Comparison of ENCODE assay signal across 23 mouse cellular contexts in genomic region chrX:6370706-6371105, GRCm38 (mm10). TPM values are rescaled to one million over a fixed set of nuclear protein-coding genes. Genes with fewer than 3 reads are reported as not detected.
"Had no signal": no experiment of that assay in that cellular context is flagged by ENCODE, and none has a peak within 500 bp of the region (broad histone marks: within the 10 kb centered on the region; RNA-seq: fewer than 3 reads in every experiment).

No protein-coding gene starts in this region.

- H3K4me2 ChIP-seq: neural tube, embryonic 12.5 days; neural tube, embryonic 13.5 days; neural tube, embryonic 15.5 days; stomach, embryonic 15.5 days had no signal

- H3K36me3 ChIP-seq: neural tube, embryonic 12.5 days; neural tube, embryonic 13.5 days; neural tube, embryonic 15.5 days; stomach, embryonic 15.5 days had no signal

- H3K27ac ChIP-seq: neural tube, embryonic 12.5 days; neural tube, embryonic 13.5 days; neural tube, embryonic 15.5 days; stomach, embryonic 15.5 days; stomach, postnatal 0 days had no signal

- H3K9me3 ChIP-seq: neural tube, embryonic 12.5 days; neural tube, embryonic 13.5 days; neural tube, embryonic 15.5 days; stomach, embryonic 15.5 days had no signal

- H3K4me3 ChIP-seq: neural tube, embryonic 12.5 days; neural tube, embryonic 13.5 days; neural tube, embryonic 15.5 days; stomach, embryonic 15.5 days had no signal

- H3K4me1 ChIP-seq: neural tube, embryonic 12.5 days; neural tube, embryonic 13.5 days; neural tube, embryonic 15.5 days; stomach, embryonic 15.5 days had no signal

- H3K27me3 ChIP-seq: neural tube, embryonic 12.5 days; neural tube, embryonic 13.5 days; neural tube, embryonic 15.5 days; stomach, embryonic 15.5 days had no signal

- H3K9ac ChIP-seq: neural tube, embryonic 12.5 days; neural tube, embryonic 13.5 days; neural tube, embryonic 15.5 days; stomach, embryonic 15.5 days had no signal

- DNase-seq: retina, postnatal 1 day; right cerebral cortex, adult 18-20 months; right cerebral cortex, postnatal 14 days; right cerebral cortex, postnatal 25 days; right cerebral cortex, postnatal 4 days; spleen, adult 18-20 months; thymus, adult 18-20 months; thymus, adult 2 months; thymus, postnatal 14 days; thymus, postnatal 25 days; thymus, postnatal 36 days; thymus, postnatal 4 days had no signal

RNA-seq across cellular contexts. Expression of gene Bmp15, which starts 50.2 kb away (rescaled TPM):
- total RNA-seq: neutrophil, adult 5-6 weeks had no signal
- polyA plus RNA-seq: neural tube, embryonic 12.5 days; small intestine, adult 2 months; spleen, adult 2 months; stomach, embryonic 14.5 days; stomach, embryonic 16.5 days; thymus, adult 2 months; thymus, postnatal 0 days had no signal
